Mouse (Mus musculus) limb, embryonic 12.5 days (tissue): ENCODE measurements at regions not wholly inside any gene's neighbourhood (a gene's known extent, or its start where the extent isn't known, plus 50 kb on each side); places are given as distances from the start of the nearest gene placed in this dataset.

Experiments used
- ATAC-seq: fragments of 200-750 bp; cut with Nextera tagmentation; 2 replicates; pipeline ENCODE4 v1.8.0; 2017; ENCODE audit warnings: low read depth, moderate TSS enrichment; ENCODE audit not compliant: insufficient number of reproducible peaks, insufficient read depth, low FRiP score, low TSS enrichment
- H3K27ac ChIP-seq: fragments of 300-500 bp; sonication (generic); 2 replicates; pipeline ENCODE4 v1.5.1; 2016; ENCODE audit warnings: mild to moderate bottlenecking, moderate library complexity
- H3K27me3 ChIP-seq: fragments of 300-500 bp; sonication (generic); 2 replicates; pipeline ENCODE4 v1.6.1; 2016; ENCODE audit warnings: mild to moderate bottlenecking, moderate library complexity
- H3K36me3 ChIP-seq: fragments of 300-500 bp; sonication (generic); 2 replicates; pipeline ENCODE4 v1.6.1; 2016; ENCODE audit warnings: mild to moderate bottlenecking, moderate library complexity
- H3K4me1 ChIP-seq: fragments of 300-500 bp; sonication (generic); replicated peaks from 2 replicates; pipeline ENCODE4 v1.6.1; 2016
- H3K4me2 ChIP-seq: fragments of 300-500 bp; sonication (generic); 2 replicates; pipeline ENCODE4 v1.6.1; 2016; ENCODE audit warnings: mild to moderate bottlenecking, moderate library complexity
- H3K4me3 ChIP-seq: fragments of 300-500 bp; sonication (generic); replicated peaks from 2 replicates; pipeline ENCODE4 v1.5.1; 2016; ENCODE audit warnings: mild to moderate bottlenecking
- H3K9ac ChIP-seq: fragments of 300-500 bp; sonication (generic); replicated peaks from 2 replicates; pipeline ENCODE4 v1.6.1; 2016; ENCODE audit warnings: mild to moderate bottlenecking, moderate library complexity
- H3K9me3 ChIP-seq: fragments of 300-500 bp; sonication (generic); 2 replicates; pipeline ENCODE4 v1.6.1; 2016; ENCODE audit warnings: mild to moderate bottlenecking, moderate library complexity
- WGBS: fragments of 180-500 bp; shearing (Covaris S2); methylation state at CpG from one replicate; pipeline ENCODE4 v1.1.7; 2016; 5-methylcytosine and 5-hydroxymethylcytosine counted together

DNA sequence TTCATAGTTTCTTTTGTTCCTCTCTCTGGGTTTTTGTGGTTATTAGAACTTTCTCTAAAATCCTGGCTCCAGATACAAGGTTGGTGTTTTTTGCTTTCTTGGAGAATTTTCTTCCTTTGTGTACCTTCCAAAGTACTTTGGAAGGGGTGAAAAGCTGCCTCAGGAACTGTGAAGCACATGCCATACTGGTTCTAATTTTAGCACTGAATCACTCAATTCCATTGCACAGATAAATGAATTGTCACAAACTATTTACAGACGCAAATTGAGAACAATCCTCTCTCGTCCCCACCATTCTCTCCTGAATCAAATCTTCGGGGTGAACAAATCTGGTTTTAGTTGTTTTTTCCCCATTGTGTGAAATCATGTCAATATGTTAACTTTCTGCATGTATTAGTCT lies 437.6 kb upstream of the Nox3 start:
- no peak overlapping the region for H3K27ac ChIP-seq
- 71% methylated on average over 3 of the region's 3 CpGs for WGBS

DNA sequence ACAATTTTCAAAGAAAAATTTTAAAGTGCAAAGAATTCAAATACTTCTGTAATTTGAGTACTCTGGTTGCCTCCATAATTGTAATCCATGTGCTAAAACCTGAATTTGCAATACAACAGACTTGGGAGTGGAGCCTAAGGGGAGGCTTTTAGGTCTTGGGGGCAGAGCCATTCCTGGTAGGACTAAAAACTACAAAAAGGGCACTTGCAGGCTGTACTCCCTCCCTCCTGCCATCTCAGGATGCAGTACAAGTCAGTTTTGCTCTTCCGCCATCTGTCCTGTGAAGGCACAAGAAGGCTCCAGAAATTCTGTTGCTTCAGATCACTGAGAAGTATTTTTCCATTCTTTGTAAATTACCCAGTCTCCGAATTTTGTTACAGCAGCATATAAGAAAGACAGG lies 467.4 kb upstream of the Nox3 start:
- no peaks in the 10 kb centered on the region for H3K27me3 ChIP-seq
- no peak overlapping the region for H3K4me2 ChIP-seq
- H3K9me3 ChIP-seq = no peaks in the 10 kb centered on the region
- no peak overlapping the region for H3K27ac ChIP-seq
- no peaks in the 10 kb centered on the region for H3K4me1 ChIP-seq
- H3K36me3 ChIP-seq = no peaks in the 10 kb centered on the region
- 85% methylated on average over 2 of the region's 2 CpGs for WGBS
- H3K4me3 ChIP-seq = no peak overlapping the region
- no peak overlapping the region for H3K9ac ChIP-seq
- no peak for ATAC-seq

More for the DNA sequence above, 437.6 kb upstream of the Nox3 start:
- Histone ChIP-seq H3K4me1 (peaks cover 8% of the 10 kb centered on the region), H3K9me3 (no peaks in the 10 kb centered on the region), H3K4me2 (no peak overlapping the region), H3K4me3 (no peak overlapping the region), H3K27me3 (no peaks in the 10 kb centered on the region), H3K36me3 (no peaks in the 10 kb centered on the region), H3K9ac (no peak overlapping the region)
- no peak for ATAC-seq

- no peaks in the 10 kb centered on the region for H3K27me3 ChIP-seq
- 41% methylated on average over 4 of the region's 4 CpGs for WGBS
- ATAC-seq = no peak
Measured at GRCm38 (mm10) chr17:4173951-4174361, 477.9 kb upstream of the Nox3 start.

DNA sequence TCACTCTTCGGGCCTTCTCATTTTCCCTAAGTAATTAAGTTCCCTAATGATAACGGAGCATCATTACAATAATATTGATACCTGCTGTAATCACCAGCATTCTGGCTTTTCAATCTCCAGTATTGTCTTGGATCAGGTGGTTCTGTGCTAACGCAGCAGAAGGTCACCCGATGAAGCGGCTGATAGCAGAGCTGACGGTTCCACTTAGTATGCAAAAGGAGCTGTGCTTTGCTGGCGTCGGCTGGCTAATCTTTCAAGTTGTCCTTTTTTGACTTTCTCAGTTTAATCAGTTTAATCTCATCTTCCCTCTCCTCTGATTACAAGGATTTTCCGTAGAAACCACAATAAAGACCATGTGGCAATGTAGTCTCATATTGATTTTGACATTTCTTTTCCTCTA lies 478.9 kb upstream of the Nox3 start:
- Histone ChIP-seq H3K4me3 (no peak overlapping the region), H3K27me3 (no peaks in the 10 kb centered on the region), H3K4me1 (no peaks in the 10 kb centered on the region), H3K9me3 (no peaks in the 10 kb centered on the region), H3K9ac (no peak overlapping the region), H3K36me3 (no peaks in the 10 kb centered on the region), H3K27ac (no peak overlapping the region), H3K4me2 (no peak overlapping the region)
- no peak for ATAC-seq
- 87% methylated on average over 9 of the region's 9 CpGs for WGBS

More at GRCm38 (mm10) chr17:4173951-4174361, 477.9 kb upstream of the Nox3 start:
- no peak overlapping the region for H3K9ac ChIP-seq
- no peak overlapping the region for H3K27ac ChIP-seq
- H3K4me3 ChIP-seq = no peak overlapping the region
- H3K4me1 ChIP-seq = no peaks in the 10 kb centered on the region
- no peaks in the 10 kb centered on the region for H3K36me3 ChIP-seq
- no peaks in the 10 kb centered on the region for H3K9me3 ChIP-seq
- no peak overlapping the region for H3K4me2 ChIP-seq

DNA sequence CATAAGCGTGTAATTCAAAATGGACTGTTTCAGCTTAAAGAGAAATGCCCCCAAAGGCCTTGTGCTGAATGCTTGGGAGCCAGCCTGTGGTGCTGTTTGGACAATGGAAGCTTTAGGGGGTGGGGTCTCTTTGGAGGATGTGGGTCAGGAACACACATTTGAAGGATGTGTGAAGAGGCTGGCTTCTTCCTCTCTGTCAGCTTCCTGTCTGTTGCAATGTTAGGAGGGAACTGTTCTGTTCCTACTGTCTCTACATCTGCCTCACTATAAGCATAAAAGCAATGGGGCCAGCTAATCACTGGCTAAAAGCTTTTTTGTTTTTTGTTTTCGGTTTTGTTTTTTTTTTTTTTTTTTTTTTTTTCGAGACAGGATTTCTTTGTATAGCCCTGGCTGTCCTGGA lies 480.5 kb upstream of the Nox3 start:
- 94% methylated on average over 2 of the region's 3 CpGs for WGBS
- H3K27ac ChIP-seq = no peak overlapping the region
- H3K4me2 ChIP-seq = no peak overlapping the region
- H3K4me1 ChIP-seq = no peaks in the 10 kb centered on the region
- no peak overlapping the region for H3K9ac ChIP-seq
- no peak overlapping the region for H3K4me3 ChIP-seq
- no peaks in the 10 kb centered on the region for H3K27me3 ChIP-seq
- ATAC-seq = no peak
- H3K9me3 ChIP-seq = no peaks in the 10 kb centered on the region
- no peaks in the 10 kb centered on the region for H3K36me3 ChIP-seq

DNA sequence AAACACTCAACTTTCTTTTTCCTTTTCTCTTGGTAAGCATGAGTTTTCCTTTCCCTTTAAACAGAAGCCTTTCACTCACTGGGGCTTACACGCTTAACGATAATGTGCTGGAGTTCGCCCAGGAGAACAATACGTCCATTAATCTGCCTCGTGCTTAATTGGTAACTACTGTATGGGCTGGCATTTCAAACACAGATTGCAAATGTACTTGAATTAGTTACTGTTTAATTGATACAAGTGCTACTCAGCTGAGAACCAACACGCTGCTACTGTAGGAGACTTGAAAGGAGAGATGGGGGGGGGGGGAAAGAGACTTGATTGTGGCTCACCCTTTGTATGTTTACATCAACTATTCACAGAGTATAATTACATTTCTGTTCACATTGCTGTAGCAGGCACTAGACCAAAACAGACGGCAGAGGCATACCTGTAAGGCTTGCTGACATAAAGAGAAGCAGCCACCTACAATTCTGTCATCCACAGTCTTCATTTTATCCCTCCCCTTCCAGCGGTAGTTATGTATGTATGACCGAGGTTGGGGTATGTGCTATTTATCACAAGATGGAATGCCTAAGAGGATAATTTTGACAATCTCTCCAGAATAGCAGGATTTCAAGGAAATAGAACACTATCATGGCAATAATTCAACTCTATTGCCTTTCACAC lies 481.6 kb upstream of the Nox3 start:
- no peaks in the 10 kb centered on the region for H3K36me3 ChIP-seq
- H3K4me3 ChIP-seq = no peak overlapping the region
- H3K27me3 ChIP-seq = no peaks in the 10 kb centered on the region
- 36% methylated on average over 9 of the region's 9 CpGs for WGBS
- no peaks in the 10 kb centered on the region for H3K9me3 ChIP-seq
- H3K4me1 ChIP-seq = no peaks in the 10 kb centered on the region
- no peak overlapping the region for H3K4me2 ChIP-seq
- H3K27ac ChIP-seq = no peak overlapping the region
- 0 out of 2 replicates have a peak, but pooled peaks have one; percentile 20 for ATAC-seq
- H3K9ac ChIP-seq = no peak overlapping the region

- 28% methylated on average over 1 of the region's 1 CpGs for WGBS
- Histone ChIP-seq H3K9ac (no peak overlapping the region), H3K27me3 (no peaks in the 10 kb centered on the region), H3K4me2 (no peak overlapping the region), H3K9me3 (no peaks in the 10 kb centered on the region), H3K36me3 (no peaks in the 10 kb centered on the region), H3K4me3 (no peak overlapping the region), H3K4me1 (no peaks in the 10 kb centered on the region), H3K27ac (no peak overlapping the region)
- ATAC-seq = no peak
Measured at GRCm38 (mm10) chr17:4179271-4179670, 483.2 kb upstream of the Nox3 start.

- H3K27me3 ChIP-seq = no peaks in the 10 kb centered on the region
- no peaks in the 10 kb centered on the region for H3K36me3 ChIP-seq
- H3K27ac ChIP-seq = no peak overlapping the region
- H3K4me3 ChIP-seq = no peak overlapping the region
- no peak overlapping the region for H3K4me2 ChIP-seq
- 88% methylated on average over 1 of the region's 1 CpGs for WGBS
- no peak for ATAC-seq
- no peaks in the 10 kb centered on the region for H3K4me1 ChIP-seq
- H3K9ac ChIP-seq = no peak overlapping the region
- no peaks in the 10 kb centered on the region for H3K9me3 ChIP-seq
Measured at GRCm38 (mm10) chr17:4182106-4182505, 486.0 kb upstream of the Nox3 start.

GRCm38 (mm10) chr17:4186802-4187201 lies 490.7 kb upstream of the Nox3 start:
- H3K27me3 ChIP-seq = no peaks in the 10 kb centered on the region
- H3K36me3 ChIP-seq = no peaks in the 10 kb centered on the region
- WGBS = 73% methylated on average over 9 of the region's 9 CpGs
- ATAC-seq = no peak
- no peak overlapping the region for H3K4me3 ChIP-seq
- H3K9ac ChIP-seq = no peak overlapping the region
- no peaks in the 10 kb centered on the region for H3K9me3 ChIP-seq
- no peaks in the 10 kb centered on the region for H3K4me1 ChIP-seq
- no peak overlapping the region for H3K27ac ChIP-seq
- H3K4me2 ChIP-seq = no peak overlapping the region

GRCm38 (mm10) chr17:4187606-4188005 lies 491.5 kb upstream of the Nox3 start:
- Histone ChIP-seq H3K4me3 (no peak overlapping the region), H3K9ac (no peak overlapping the region), H3K36me3 (no peaks in the 10 kb centered on the region), H3K27ac (no peak overlapping the region), H3K9me3 (no peaks in the 10 kb centered on the region), H3K4me2 (no peak overlapping the region), H3K4me1 (no peaks in the 10 kb centered on the region), H3K27me3 (no peaks in the 10 kb centered on the region)
- WGBS = 84% methylated on average over 4 of the region's 4 CpGs
- ATAC-seq = no peak

DNA sequence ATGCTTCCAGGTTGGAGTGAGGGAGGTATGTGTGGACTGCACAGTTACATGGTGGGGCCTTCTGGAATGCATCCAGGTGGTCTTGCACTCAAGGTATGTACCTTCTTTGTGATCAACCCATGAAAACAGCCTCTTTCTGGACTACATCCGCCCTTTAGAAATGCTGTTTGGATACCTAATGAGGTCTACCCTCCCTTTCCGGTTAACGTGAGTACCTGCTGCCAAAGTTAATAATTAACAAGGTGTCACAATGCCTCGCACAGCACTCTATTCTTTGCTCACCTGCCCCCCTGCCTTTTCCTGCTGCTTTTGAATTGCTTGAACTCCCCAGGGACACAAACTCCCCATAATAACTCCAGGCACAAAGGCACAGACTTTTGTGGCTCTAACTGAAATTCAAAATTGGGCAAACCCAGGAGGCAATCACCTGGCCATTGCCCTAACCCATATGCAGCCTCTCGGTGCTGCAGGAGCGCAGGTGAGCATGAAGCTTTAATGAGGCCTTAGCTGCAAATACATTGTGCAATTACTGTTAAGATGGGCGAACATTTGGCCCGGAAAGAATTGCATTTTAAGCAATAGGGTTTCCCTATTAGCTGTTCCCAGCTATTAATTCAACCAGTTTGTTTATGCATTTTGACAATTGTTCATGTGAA lies 500.9 kb upstream of the Nox3 start:
- Histone ChIP-seq H3K27ac (no peak overlapping the region), H3K27me3 (no peaks in the 10 kb centered on the region), H3K4me3 (no peak overlapping the region), H3K36me3 (no peaks in the 10 kb centered on the region), H3K4me2 (no peak overlapping the region), H3K4me1 (peaks cover 11% of the 10 kb centered on the region), H3K9ac (no peak overlapping the region), H3K9me3 (no peaks in the 10 kb centered on the region)
- WGBS = 41% methylated on average over 8 of the region's 8 CpGs
- peak; percentile 59; the same call in 1 of the 2 replicates for ATAC-seq

GRCm38 (mm10) chr17:4198001-4198400 lies 501.9 kb upstream of the Nox3 start:
- Histone ChIP-seq H3K27me3 (no peaks in the 10 kb centered on the region), H3K27ac (no peak overlapping the region)
- 72% methylated on average over 3 of the region's 3 CpGs for WGBS

More at GRCm38 (mm10) chr17:4198001-4198400, 501.9 kb upstream of the Nox3 start:
- H3K36me3 ChIP-seq = no peaks in the 10 kb centered on the region
- no peaks in the 10 kb centered on the region for H3K9me3 ChIP-seq
- no peak for ATAC-seq
- H3K4me2 ChIP-seq = no peak overlapping the region
- H3K4me1 ChIP-seq = peaks cover 11% of the 10 kb centered on the region
- H3K9ac ChIP-seq = no peak overlapping the region
- H3K4me3 ChIP-seq = no peak overlapping the region
